Mouse (Mus musculus) cerebellum, postnatal 14 days (tissue): Measurements from ENCODE around the gene Haspin.

Source experiments
- DNase-seq, 2 experiments: peaks; one replicate each; pipeline ENCODE4 v3.0.0; 2021; ENCODE audit warnings: mixed read lengths in 2 of 2

Haspin gene

DNA sequence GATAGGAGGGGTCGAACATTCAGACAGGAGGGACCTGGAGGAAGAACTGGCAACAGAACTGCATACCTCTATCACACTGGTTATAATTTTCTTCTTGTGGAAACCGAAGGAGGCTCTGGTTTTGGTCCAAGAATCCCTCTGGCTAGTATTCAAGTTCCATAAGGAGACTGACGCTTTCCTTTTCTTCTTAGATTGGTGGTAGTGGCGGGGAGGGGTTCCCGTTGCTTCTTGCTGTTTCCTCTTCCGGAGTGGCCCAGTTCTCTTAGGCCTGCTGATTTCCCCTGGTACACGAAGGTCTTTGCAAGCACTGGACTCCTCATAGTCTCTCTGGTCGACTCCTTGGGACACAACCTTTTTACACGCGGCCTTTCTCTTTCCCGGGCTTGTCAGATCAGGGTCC lies 978 bp downstream of the Haspin start:
- DNase-seq = no peak

DNA sequence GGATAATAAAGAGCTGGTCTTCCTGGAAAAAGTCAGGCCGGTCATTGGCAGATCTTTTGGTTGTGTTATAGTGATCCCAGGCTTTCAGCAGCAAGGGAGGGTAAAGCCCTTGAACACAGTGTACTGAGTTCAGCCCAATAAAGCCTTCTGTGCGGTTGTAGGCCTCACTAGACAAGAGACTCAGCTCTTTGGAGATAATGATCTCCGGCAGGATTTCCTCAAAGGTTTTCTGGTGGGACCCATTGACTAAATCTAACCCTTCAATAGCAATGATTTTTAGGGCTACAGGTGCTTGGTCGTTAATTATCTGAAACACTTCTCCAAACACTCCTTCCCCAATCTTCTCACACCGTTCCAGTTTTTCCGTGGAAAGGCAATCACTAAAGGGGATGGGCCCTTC lies 1.5 kb downstream of the Haspin start:
- DNase-seq = no peak

DNA sequence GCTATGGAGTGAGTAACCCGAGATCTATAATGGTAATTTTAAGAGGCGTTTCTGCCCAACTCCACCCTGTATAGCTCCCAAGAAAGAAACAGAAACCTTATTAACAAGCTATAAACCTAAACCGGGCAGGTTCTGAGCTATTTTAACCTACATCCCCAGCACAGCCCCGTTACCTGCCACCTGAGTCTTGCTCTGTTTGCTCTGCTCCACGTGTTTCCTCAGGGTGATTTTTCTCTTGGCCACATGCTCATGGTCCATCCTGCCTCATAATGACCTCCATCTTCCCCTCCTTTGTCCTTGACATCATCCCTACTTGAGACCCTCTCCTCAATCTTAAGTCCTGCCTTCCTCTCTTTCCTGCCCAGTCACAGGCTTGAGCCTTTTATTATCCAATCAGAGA lies 3.9 kb downstream of the Haspin start:
- no peak for DNase-seq

DNA sequence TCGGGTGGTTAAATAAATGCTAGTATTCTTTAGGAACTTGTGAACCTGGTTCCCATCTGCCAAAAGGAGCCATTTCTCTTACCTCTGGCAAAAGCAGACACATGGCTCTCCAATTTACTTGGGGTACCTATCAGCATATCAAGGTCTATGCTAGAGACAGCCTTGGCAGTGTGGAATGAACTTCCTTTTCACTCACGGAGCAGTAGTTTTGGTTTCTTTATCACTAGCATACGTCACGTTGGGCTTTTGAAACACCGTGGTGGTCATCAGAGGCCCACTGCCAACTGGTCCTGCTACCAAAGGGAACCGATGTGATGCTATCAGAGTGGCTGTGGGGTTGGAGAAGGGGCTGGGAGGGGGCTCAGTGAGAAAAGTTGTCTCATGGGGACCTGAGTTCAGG lies 5.1 kb downstream of the Haspin start:
- no peak for DNase-seq

DNA sequence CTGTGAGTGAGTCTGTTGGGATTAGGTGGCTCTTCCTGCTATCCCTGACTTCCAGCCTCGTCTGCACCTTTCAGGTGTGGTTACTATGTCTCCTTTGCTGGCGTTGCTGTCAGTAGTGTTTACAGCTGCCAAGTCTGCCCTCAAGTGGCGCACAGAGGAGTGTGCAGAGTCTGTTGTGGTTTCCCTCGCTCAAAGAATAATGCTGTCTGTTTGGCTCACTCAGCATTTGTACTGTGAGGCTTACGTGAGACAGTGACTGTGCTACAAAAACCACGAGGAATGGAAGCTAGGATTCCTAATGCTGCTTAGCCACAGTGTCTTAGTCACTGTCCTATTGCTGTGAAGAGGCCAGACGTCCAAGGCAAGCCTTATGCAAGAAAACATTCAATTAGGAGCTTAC lies 7.1 kb downstream of the Haspin start:
- no peak for DNase-seq

DNA sequence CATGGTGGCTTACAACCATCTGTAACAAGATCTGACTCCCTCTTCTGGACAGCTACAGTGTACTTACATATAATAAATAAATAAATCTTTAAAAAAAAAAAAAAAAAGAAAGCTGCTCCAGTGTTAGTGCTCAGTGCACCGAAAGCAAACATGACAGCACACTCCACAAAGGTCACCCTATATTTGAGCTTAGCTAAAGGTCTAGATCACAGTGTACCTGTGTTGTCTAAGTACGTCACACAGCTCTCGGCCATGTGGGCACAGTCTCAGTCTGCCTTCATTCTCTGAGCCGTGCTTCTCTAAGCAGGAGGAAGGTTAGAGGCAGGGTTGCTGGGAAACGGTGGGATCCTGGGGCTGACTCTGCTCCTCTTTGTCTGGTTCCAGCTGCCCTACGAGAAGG lies 11.6 kb downstream of the Haspin start:
- DNase-seq = no peak

DNA sequence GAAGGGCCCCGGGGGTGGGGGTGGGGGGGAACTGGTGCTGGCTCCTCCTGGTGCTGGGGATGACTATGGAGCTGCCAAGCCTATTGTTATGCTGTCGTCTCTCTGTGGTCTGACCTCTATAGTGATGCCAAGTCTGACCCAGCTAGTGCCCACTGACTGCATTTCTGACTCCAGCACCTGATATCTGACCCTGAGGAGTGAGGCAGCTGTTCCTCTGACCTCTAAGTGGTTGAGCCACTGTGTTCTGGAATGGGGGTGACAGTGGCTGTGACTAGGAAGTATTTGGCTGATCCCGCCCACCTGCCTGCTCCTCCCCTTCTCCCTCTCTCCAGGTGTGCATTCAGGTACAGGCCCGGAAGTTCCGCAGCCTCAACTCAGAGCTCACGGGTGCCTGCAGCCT lies 26.7 kb downstream of the Haspin start:
- no peak for DNase-seq

DNA sequence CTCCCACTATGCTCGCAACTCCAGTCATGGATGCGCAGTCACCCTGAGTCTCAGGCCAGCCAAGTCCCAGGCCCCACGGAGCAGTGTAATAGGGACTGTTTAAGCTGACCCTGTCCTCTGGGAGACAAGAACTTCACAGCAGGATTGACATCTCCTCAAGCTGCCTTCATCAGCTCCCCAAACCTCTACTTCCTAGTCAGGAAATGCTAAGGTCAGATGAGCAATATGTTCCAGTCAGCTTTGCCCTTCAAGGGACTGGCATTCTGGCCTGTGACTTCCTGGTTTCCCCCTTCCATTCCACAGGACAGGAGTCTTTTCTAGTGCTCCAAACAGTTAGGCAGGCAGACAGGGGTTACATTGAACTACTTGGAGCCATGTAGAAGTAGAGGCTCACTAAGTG lies 28.2 kb downstream of the Haspin start:
- DNase-seq = no peak

DNA sequence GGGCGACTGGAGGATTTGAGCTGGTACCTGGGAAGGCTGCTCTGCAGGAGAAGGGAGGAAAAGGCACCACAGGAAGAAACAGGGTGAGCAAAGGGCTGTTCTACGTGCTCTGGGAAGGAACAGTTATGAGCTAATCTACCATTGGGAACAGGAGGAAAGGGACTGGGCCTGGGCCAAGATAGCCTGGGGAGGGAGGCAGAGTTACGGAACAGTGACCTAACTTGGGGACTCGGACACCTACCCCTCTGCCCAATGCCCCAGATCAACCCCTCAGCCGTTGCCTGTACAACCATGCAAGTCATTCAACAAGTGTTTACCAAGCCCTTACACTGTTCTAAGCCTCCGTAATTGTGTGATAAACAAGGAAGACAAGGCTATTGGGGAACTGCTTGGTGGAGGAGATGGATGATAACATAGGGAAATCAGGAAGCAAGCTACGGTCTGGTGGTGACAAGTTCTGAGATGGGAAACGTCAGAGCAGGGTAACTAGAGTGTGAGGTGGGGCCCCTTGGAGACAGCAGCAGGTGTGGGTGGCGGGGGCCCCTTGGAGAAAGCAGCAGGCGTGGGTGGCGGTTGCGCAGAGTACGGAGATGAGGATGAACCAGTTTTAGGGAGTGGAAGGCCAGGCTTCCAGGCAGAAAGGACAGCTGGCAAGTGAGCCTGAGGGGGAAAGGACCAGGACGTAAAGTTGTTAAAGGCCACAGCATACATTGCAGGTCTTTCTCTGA lies 29.0 kb downstream of the Haspin start:
- no peak for DNase-seq

DNA sequence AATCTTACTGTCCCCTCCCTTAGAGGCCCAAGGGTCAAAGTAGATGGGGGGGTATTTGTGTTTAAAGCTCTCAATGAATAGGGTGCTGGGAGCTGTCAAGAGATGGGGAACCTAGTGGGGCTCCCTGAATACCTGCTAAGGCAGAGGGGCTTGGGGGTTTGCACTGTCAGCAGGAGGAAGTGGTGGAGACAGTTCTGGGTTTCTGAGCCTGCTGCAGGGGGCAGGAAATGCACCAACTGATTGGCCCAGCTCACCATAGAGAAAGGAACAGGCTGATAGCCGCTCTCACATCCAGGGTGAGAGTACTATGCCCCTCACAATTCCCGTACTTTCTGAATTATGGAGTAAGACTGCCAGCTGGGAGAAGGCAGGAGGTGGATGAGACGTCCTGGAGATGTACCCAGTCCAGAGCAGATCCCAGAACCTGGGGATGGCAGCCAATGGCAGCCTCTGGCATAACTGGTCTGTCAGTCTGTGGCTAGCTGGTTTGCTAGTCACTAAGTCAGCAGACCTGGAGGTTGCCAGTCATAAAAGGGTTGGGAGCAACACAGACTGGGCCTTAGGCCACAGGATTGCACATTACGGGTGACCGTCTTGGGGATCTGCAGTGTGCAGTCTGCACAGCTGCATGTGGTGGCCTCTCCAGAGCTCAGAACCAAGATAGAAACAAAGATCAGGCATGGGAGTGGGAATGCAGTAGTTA lies 29.7 kb downstream of the Haspin start:
- no peak for DNase-seq

DNA sequence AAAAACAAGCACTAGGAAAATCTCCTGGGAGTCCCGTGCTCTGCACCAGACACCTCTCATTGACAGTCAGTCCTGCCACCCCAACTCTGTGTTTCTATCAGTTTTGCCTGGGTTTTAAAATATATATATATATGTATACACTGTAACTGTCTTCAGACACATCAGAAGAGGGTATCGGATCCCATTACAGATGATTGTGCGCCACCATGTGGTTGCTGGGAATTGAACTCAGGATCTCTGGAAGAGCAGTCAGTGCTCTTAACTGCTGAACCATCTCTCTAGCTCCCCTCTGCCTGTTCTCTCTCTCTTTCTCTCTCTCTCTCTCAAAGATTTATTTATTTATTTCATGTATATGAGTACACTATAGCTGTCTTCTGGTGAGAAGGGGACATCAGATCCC lies 30.7 kb downstream of the Haspin start:
- peak; percentile 56 to 58 for DNase-seq

DNA sequence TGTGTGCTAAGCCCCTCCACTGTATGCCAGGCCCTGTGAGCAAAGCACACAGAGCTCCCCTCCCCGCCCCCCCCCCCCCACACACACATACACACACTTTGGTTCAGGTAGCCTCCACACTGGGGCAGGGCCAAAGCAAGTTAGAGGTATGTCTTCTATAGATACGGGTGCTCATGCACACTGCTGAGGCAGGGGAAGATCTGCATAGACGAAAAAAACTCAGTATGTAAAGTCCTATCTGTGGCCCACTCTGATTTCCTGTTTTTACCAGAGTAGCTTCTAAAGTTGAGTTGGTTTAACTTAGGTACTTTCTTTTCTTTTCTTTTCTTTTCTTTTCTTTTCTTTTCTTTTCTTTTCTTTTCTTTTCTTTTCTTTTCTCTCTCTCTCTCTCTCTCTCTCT lies 32.8 kb downstream of the Haspin start:
- DNase-seq = no peak

DNA sequence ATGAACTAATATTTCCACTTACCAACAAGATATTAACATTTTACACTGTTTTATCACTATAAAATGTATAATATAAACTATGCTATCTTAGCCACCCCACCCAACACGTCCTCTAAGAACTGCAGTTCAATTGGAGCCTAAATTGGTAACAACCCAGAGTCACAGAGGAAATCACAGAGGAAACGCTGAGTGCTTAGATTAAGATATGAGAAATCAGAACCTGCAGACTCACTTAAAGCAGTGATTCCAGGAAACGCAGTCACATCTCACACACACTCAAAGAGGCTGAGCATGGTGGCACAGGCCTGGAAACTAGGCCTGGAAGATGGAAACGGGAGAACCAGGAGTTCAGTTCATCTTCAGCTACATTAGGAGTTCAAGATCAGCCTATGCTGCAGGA lies 36.8 kb downstream of the Haspin start:
- DNase-seq = no peak

DNA sequence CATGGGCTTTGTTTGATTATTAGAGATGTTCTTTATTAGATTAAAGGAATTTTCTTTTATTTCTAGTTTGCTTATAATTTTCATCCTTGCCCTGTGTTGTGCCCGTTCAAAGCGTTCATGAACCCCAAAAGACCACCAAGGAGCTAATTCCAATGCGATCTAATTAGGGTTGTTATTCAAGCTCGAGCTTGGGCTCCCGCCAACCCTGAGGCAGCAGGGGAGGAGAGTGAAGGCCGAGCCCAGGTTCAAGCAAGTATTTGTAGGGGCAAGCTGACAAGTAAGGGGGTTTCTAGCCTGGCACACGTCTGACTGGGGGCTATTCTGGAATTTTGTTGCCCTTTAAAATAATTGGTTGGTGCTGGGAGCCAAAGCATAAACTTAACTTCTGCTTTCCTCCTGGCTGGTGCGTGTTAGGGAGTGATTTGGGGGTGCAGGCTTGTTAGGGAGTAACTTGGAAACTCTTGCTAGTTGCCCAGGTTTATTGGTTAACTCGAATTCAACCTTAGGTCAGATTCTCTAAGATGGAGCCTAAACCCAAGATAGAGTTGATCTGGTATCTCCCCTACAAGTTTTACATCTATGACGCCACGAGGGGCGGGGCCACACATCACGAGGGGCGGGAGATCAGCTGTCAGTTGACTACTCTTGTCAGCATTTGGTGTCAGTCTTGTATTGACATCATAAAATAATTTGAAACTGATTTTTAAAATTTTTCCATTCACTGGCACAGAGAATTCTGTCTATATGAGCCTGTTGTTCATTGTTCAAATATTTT lies 37.9 kb downstream of the Haspin start:
- DNase-seq = peak; percentile 27 to 34

DNA sequence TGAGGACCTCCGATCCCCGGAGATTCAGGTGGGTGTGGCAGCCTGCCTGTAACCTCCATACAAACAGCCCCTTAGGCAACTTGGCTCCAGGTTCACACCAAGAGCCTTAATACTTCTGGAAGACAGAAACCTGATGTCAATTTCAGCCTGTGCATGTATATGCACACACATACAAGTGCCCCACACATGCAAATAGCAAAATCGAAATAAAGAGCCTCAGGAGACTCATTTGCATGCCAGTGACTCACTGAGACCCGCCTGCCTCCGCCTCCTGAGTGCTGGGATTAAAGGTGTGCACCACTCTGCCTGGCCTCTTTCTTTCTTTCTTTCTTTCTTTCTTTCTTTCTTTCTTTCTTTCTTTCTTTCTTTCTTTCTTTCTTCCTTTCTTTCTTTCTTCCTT lies 39.2 kb downstream of the Haspin start:
- no peak for DNase-seq

DNA sequence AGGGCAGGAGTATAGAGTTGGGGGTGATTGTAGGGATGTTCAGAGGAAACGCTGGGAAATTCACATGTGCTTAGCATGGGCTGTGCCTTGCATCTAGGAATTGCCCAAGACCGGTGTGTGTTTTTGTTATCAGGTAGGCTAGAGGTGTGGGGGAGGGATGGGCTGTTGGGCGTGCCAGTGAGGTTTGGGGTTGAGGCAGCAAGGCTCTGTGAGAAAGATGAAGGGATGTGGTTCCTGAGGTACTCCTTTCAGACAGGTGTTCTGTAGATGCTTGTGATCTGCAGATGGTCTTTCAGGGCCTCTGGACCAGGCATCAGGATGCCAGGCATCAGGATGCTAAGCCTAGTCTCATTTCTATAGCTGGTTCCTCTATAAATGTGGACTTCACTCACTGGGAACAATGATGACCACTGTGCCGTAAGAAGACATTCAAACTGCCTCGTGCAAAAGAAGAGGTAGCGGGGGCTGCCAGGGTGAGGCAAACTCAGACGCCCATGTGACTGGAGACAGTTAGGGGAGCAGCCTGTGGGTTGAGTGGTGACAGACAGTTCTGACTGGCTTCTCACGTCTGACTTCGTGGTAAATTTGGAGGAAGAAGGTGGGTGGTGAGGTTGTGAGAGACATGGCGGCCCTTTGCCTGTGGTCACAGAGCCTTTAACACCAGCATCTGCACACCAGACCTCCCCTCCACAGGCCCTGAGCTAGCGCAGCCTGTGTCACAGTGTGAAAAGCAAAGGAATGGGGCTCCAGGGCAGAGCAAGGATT lies 43.7 kb downstream of the Haspin start:
- no peak for DNase-seq

DNA sequence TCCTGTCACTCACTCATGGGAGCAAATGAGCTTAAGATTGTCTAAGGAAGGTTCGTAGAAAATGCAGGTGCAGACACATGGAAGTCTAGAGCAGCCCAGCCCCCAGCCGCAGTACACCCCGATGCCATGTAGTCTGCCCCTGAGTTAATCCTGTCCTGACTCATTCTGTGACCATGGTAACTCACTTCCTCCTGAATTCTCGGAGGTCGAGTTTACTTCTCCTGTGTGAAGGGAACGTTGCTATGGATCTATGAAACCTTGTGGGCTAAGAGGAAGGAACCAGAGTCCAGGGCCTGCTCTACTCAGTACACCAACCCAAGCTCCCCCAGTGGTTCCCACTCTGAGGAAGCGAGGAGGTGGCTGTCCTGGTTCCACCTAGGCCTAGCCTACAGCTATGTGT lies 45.2 kb downstream of the Haspin start:
- no peak for DNase-seq

DNA sequence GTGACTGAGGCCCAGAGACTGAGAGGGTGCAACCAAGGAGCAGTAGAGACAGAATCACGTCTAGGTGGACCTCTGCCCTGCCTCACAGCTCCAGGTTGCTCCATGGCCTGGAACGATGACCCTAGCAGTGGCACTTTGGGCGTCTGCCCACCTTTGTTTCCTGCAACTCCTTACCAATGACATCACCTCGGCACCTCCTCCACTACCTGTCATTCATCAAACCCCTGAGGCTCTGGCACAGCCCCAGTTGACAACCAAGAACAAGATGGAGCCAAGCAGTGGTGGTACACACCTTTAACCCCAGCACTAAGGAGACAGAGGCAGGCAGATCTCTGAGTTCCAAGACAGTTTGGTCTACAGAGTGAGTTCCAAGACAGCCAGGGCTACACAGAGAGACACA lies 46.0 kb downstream of the Haspin start:
- DNase-seq = no peak

DNA sequence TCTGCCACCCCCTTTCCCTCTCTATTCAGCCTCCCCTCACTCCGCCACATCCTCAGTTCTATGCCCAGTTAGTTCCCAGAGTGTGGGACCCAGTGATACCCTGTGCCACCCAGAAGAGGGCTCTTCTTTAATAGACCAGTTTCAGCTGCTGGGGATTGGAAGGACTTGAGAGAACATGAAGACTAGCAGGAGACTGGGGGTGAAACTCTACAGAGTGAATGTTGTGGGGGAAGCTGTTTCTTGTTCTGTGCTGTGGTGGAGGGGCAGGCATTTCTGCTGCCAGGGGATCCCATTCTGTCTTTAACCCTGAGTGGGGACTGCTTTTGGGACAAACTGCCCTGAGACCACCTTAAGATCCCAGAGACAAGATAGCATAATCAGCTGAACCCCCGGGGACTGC lies 47.3 kb downstream of the Haspin start:
- DNase-seq = no peak

DNA sequence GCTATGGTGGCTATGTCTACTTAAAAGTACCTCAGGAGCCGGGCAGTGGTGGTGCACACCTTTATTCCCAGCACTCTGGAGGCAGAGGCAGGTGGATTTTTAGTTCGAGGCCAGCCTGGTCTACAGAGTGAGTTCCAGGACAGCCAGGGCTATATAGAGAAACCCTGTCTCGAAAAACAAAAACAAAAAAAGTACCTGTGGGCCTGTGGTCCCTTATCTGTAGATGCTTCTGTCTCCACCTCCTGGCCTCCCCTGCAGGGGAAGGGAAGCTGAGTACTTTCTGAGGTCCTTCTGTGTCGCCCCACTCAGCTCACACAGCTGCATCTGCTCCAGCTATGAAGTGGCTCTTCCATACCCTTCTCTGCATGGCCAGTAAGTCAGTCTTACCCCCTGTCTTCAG lies 47.8 kb downstream of the Haspin start, which contains the start of gene Itgae:
Gene Itgae (plus strand): TSS at position 301 of the 400 bp plus-strand sequence.
- DNase-seq = no peak

DNA sequence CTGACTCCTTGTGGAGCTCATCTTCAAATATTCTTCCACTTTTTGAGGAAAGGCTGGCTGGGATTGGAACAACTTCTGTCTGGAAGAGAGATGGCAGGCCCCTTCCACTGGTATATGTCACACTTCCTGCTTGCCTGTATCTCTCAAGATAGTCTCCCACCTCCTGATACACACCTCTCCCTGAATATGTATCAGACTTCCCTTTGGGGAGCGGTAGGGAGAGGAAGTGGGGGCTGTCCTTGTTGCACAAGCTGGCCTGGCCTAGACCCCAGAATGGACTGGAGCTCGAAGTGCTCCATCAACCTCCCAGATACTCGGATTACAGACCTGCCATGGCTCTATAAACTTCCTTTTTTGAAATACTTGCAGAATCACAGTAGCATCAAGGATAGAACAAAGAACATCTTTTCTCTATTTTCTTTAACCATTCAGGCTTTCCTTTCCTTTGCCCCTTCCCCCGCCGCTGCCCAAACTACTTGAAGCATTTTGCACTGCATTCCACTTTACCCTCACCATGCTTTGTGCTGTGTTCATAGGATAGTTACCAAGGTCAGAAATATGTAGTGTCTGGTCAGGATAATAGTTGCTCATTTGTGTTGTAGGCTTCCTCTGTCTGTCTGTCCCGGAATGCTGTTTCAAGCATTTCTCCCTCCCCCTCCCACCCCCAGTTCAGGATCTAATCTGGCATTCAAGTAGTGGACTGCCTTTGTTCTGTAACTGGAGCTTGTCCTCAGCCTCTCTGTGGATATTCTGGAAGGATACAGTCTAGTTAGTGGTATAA lies 50.2 kb downstream of the Haspin start:
- no peak for DNase-seq
